ENCODE assay signal across 8 mouse cellular contexts in genomic region chr6:128760416-128761143, GRCm38 (mm10). TPM values are rescaled to one million over a fixed set of nuclear protein-coding genes. Genes with fewer than 3 reads are reported as not detected.
DNase-seq lines count a peak whose midpoint lies in the region; ATAC-seq lines count a peak whose summit lies in the region.
"Not testable (repeated sequence)": the region's sequence is repeated elsewhere in the genome, so short reads cannot be mapped to it uniquely, and the experiment has no call there.

No protein-coding gene starts in this region.

- peak overlapping the region; percentile 85 for H3K9ac ChIP-seq in heart, embryonic 13.5 days
- H3K9ac ChIP-seq in liver, embryonic 12.5 days = peak overlapping the region; percentile 73

- H3K36me3 ChIP-seq in heart, embryonic 13.5 days; liver, embryonic 12.5 days; splenic B cell, adult 2 months (ENCODE audit: control insufficient read depth, insufficient read depth, low read length, poor library complexity, severe bottlenecking): not testable (repeated sequence)

- WGBS in heart, embryonic 13.5 days = 2% methylated on average over 44 of the region's 44 CpGs
- WGBS in liver, embryonic 12.5 days (ENCODE audit: insufficient replicate concordance) = under 1% methylated on average over 44 of the region's 44 CpGs

- H3K27ac ChIP-seq in brown adipose tissue, adult 24 weeks (replicated peaks; ENCODE audit: low read depth, low read length) = peak overlapping the region; percentile 79
- peak overlapping the region; percentile 78 for H3K27ac ChIP-seq in heart, embryonic 13.5 days (replicated peaks)
- peak overlapping the region; percentile 75 for H3K27ac ChIP-seq in liver, embryonic 12.5 days

- peak overlapping the region; percentile 77 for H3K4me3 ChIP-seq in brown adipose tissue, adult 24 weeks (ENCODE audit: insufficient read depth, low read depth, low read length)
- peak overlapping the region; percentile 75 for H3K4me3 ChIP-seq in heart, embryonic 13.5 days
- peak overlapping the region; percentile 71 for H3K4me3 ChIP-seq in liver, embryonic 12.5 days

- peak; percentile 92 for DNase-seq in CD4-positive, CD25-positive, alpha-beta regulatory T cell, adult 2 months (ENCODE audit: low read depth, low spot score)
- peak; percentile 88 for DNase-seq in kidney, postnatal 10 days
- DNase-seq in naive thymus-derived CD4-positive, alpha-beta T cell, adult 2 months (ENCODE audit: low read depth) = peak; percentile 95
- peak; percentile 93 for DNase-seq in splenic B cell, adult 2 months (ENCODE audit: low read depth, low spot score)

- H3K27me3 ChIP-seq in heart, embryonic 13.5 days (replicated peaks); liver, embryonic 12.5 days (replicated peaks); splenic B cell, adult 2 months (ENCODE audit: control insufficient read depth, insufficient read depth, low read length, poor library complexity, severe bottlenecking): not testable (repeated sequence)

- H3K4me1 ChIP-seq in brown adipose tissue, adult 24 weeks (ENCODE audit: control insufficient read depth, insufficient read depth, insufficient read length, low read length); heart, embryonic 13.5 days: not testable (repeated sequence)
- peaks cover 21% of the 10 kb centered on the region for H3K4me1 ChIP-seq in liver, embryonic 12.5 days

- H3K4me2 ChIP-seq in heart, embryonic 13.5 days = peak overlapping the region; percentile 65
- peak overlapping the region; percentile 70 for H3K4me2 ChIP-seq in liver, embryonic 12.5 days

- ATAC-seq in erythroid progenitor cell, adult 5-6 weeks (replicated peaks; ENCODE audit: low FRiP score, poor library complexity, severe bottlenecking) = peak; percentile 83
- ATAC-seq in heart, embryonic 13.5 days (ENCODE audit: extremely low read depth, insufficient number of reproducible peaks, low FRiP score, low TSS enrichment) = peak; percentile 60
- ATAC-seq in liver, embryonic 12.5 days = peak; percentile 75

- not testable (repeated sequence) for H3K9me3 ChIP-seq in heart, embryonic 13.5 days; liver, embryonic 12.5 days (replicated peaks)

RNA-seq across cellular contexts. Expression of gene Klrb1c, which starts 28.4 kb away (rescaled TPM):
- polyA plus RNA-seq in brown adipose tissue, adult 24 weeks (2012; ENCODE audit: insufficient read depth, insufficient read length, missing spikeins) = not detected in 2 replicates
- total RNA-seq in erythroid progenitor cell, adult 5-6 weeks (2015; ENCODE audit: low replicate concordance) = 10.5 TPM in 1 of 2 replicates, not detected in the other
- total RNA-seq in erythroid progenitor cell, adult 5-6 weeks (2017; ENCODE audit: low replicate concordance) = 1.3 and 1.5 TPM in 2 replicates
- polyA plus RNA-seq in heart, embryonic 13.5 days (2015; fragmentation: Nextera tagmentation; extraction: Ambion mirVana) = 0.15 TPM in 1 of 2 replicates, not detected in the other
- polyA plus RNA-seq in liver, embryonic 12.5 days (2016; fragmentation: Nextera tagmentation; extraction: Ambion mirVana) = 0.10 TPM in 1 of 2 replicates, not detected in the other

RNA-seq across cellular contexts. Expression of gene Klrb1, which starts 37.7 kb away (rescaled TPM):
- polyA plus RNA-seq in brown adipose tissue, adult 24 weeks (2012; ENCODE audit: insufficient read depth, insufficient read length, missing spikeins) = not detected in 2 replicates
- not detected in 2 replicates for total RNA-seq in erythroid progenitor cell, adult 5-6 weeks (2015; ENCODE audit: low replicate concordance)
- not detected in 2 replicates for total RNA-seq in erythroid progenitor cell, adult 5-6 weeks (2017; ENCODE audit: low replicate concordance)
- not detected in 2 replicates for polyA plus RNA-seq in heart, embryonic 13.5 days (2015; fragmentation: Nextera tagmentation; extraction: Ambion mirVana)
- polyA plus RNA-seq in liver, embryonic 12.5 days (2016; fragmentation: Nextera tagmentation; extraction: Ambion mirVana) = not detected in 2 replicates

Comparison
In these comparisons a context has a peak if more than half of its experiments do, and no peak if none do; other contexts are left out.
1. Peak in every context shown above with its lines: DNase-seq, ATAC-seq, H3K4me3 ChIP-seq and H3K27ac ChIP-seq.